Mouse (Mus musculus) liver (tissue): ENCODE results near the gene Aprt.
"Not testable (repeated sequence)": the region's sequence is repeated elsewhere in the genome, so short reads cannot be mapped to it uniquely, and the experiment has no call there.

Source experiments
- DNase-seq: peaks from one replicate; pipeline ENCODE4 v3.0.0-alpha.2; 2020; ENCODE audit warnings: mixed read lengths

Aprt gene

DNA sequence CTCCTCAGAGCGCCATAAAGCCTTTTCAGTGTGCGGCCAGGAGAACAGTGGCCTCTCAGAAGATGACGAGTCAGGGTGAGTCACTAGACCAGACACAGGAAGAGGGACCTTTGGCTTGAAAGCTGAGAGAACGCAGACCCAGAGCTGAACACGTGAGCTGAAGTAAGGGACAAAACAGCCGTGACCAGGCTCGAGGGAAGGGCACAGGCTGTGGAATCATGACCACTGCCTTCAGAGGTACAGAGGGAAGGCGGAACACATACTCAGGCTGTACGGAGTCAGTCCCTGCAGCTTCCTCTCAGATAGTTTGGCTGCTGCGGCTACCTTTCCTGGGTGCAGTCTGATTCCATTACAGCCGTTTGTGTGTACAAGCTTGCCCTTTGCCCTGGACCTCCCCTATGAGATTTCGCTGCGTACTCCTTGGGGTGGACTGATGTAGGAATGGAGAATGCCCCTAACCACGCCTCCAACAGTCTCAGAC lies 8.7 kb upstream of the Aprt start:
- DNase-seq, result no peak

DNA sequence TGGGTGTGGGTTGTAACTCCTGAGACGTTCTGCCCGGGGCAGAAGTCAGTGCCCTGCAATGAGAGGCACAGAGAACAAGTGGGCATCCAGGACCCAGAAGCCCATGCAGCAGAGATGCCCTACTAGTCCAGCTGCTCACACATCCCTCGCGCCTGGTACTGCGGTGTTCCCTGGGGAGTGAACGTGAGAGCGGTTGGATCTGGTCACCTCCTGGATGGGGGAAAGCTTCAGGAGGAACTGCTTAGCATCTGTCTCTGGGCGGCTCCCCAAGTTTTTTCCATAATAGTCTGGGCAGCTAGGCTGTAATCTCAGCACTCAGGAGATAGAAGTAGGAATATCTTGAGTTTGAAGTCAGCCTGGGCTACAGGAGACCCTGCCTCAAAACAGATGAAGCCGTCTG lies 8.3 kb upstream of the Aprt start:
- DNase-seq, result no peak

DNA sequence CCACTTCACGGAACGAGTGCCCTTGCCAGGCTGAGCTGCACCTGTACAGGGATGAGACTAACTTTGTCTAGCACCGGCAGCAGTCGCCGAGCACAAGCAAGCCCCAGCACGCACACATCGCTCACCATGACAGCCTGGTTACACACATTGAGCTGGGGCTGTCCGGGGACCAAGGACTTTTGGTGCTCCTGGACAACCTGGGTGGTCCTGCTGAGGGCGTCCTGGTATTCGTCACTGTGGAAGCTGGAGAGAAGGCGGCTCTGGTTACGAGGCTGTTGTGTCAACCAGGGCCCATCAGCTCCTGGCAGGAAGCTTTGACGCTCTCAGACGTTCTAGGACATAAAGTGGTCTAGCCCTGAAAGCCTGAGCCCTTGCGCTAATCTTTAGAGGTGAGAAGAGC lies 4.2 kb upstream of the Aprt start:
- DNase-seq, result no peak

DNA sequence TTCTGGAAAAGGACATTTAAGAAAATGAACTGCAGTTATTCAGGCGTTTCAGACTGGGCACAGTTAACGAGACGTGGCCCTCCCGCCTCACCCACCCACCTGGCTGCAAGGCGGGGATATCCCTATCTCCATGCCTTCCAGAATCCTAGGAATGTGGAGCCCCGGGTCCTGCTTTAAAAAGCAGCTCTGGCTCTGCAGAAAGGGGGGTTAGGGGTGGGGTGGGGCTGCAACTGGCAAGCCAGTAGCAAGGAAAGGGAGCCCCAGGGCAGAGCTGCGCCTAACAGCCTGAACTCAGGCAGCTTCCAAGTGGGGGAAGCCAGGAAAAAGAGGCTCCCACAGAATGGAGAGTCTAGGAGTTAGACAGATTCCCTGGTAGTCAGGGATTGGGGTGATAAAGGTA lies 2.5 kb upstream of the Aprt start:
- DNase-seq, result no peak

DNA sequence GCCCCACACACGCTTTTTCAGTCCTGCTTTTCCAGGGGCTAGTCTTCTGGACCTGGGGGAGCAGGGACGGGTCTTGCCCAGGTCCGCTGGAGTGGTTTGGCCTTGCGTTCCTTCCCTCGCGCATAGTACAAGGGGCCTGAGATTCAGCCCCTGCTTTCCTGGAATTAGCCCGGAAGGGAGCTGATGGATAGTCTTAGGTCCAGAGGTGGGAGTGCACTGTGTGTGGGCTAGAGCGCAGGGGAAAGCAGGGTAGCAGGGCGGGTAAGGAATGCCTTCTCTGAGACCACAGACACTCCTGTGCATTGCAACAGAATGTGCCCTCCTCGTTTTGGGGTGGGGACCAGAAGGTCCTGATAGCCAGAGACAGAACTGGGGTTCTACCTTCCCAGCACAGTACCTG lies 407 bp upstream of the Aprt start:
- no peak for DNase-seq

DNA sequence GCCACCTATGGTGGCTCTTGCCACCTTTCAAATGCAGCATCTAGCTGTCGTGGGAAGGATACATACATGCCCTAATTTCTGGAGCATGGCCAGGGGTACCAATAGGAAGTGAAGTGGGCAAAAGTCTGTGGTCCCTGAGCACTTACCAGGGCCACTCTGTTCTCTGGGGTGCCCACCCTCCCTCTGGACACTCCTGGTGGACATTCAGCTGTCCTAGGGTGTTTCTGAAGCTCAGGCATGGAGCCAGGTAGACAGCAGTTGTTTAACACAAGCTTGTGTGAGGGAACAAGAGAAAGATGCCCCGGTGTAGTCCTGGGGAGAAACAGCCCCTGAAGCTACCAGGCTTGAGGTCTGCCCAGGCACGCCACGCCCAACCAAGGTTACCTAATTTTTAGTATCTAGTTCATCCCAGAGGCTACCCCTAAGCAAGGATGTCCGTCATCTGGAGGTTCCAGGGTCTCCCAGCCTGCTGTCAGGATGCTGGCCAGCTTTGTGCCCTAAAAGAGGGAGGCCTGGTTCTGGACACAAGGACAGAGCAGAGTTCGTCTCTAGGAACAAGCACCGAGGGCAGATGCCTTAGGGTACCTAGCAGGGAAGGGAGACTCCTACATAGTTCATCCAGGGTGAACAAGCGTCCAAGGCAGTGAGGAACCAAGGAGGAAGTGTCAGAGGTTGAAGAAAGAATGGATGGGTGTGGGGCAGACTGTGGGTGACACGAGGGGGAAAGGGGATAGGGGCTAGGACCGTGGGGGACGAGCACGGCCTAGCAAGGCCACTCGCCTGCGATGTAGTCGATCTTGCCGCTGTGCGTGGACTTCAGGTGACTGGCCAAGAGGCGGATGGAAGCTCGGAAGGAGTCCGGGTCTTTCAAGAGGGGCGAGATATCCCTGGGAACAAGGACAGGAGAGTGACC lies 718 bp downstream of the Aprt start:
- no peak for DNase-seq

DNA sequence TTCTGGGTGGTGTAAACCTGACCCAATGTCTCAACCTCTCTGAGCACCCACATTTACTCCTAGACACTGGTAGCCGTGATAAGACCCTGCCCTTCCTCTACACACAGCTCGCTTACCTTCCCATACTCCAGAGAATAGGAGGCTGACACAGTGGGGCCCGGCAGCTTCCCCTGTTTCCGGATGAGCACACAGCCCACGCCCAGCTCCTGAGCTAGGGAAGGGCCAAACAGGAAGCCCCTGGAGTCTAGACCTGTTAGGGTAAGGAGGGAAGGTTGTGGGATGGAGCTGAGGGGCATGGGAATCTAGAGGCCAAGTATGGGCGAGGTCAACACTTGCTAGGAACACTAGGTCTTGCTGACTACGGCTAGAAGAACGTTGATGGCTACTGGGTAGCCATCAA lies 1.4 kb downstream of the Aprt start:
- DNase-seq, result no peak

DNA sequence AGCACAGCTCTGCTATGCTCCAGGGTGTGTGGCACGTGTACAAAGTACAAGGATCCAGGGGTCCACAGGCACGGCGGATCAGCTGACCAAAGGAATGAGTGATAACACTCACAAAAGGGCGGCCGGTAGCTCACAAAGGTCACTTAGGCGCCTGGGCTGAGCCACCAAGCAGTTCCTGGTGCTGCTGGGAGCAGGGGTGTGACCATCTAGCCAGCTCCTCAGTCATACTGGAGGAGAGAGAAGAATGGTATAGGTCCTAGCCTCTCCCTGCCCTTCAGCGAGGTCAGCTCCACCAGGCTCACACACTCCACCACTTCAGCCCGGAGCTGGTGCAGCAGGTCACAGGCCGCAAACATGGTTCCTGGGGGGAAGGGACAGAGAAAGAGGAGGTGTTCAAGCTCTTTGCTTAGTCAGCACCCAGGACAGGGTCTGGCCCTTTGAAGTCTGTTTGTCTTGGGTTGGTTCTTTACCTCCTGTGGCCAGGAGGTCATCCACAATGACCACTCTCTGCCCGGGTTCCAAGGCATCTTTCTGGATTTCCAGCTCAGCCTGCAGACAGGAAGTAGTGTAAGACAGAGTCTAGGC lies 1.9 kb downstream of the Aprt start:
- peak; percentile 58 for DNase-seq

DNA sequence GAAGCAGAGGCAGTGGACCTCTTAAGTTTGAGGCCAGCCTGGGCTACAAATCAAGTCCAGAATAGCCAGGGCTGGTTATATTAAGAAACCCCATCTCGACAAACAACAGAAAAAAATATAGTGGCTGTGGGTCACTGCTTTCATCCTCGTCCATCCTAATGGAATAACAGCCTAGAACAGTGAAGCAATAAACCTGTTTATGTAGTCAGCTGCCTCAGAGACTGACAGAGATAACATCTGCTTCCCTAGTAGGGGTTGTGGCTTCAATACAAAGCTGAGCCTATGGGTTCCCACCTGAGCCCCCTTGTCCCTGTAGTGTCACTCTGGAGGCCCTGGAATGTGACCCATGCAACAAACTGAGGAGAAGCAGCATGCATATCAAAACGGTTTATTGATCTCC lies 2.4 kb downstream of the Aprt start:
- DNase-seq, result no peak

DNA sequence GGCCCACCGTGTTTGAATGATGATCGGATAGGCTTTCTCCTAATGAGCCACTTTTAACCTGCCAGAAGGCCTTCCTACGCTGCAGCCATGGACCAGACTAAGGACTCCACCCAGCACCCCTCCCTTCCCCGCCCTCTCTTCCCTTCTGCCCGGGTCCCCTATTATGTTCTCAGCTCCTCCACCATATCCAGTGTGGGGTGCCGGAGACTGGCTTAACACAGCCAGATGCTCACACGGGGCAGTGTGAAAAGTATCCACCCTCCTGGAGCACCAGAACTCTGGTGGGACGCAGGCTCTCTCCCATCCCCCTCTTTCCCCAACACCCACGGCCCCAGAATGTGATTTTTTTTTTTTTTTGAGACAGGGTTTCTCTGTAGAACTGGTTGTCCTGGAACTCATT lies 3.1 kb downstream of the Aprt start:
- DNase-seq, result peak; percentile 29

DNA sequence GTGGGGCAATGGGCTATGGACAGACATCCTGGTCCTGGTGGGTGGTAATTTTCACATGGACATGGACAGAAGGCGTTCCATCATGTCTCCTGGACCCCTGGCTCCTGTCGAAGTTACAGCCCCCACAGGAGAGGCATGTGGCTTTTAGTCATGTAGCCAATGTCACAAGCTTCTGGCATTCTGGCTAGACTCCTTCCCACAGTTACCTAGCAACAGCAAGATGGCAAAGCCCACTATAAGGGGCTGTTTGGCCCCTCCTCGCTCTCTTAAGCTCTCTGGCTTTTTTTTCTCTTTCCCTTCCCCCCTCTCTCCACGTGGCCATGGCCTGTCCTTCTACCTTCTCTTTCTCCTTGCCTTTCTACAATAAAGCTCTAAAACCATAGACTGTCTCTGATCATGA lies 3.5 kb downstream of the Aprt start:
- not testable (repeated sequence) for DNase-seq

DNA sequence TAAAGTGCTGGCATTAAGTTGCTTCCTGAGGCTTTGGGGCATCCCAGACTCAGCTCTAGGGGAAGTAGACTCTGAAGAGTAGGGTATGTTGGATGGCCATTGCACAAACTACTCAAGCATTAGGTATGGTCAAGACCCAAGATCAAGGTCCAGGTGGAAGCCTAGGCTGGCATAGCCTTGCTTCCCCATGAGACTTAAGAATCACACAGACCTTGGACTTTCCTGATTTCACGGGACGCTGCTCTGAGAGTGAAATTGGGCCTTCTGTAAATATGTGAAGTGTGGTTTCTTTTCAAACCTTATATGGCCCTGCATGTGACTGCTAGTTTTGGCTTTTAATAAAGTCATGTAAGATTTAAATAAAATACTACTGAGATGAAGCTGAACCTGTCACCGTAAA lies 4.0 kb downstream of the Aprt start:
- DNase-seq, result no peak

DNA sequence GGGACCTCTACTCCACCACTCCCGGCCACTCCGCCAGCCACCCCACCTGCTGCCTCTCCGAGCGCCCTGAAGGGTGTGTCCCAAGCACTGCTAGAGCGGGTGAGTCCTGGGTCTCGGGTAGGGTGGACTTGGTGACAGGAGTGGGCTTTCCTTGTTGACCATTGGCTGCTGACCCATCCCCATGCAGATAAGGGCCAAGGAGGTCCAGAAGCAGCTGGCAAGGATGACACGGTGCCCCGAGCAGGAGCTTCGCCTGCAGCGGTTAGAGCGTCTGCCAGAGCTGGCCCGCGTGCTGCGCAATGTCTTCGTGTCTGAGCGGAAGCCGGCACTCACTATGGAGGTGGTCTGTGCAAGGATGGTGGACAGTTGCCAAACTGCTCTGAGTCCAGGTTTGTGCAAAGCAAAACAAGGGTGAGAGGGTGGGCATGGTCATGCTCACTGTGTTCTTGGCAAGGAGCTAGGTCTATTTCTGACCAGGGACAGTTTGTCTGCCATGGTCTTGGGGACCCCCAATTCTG lies 4.9 kb downstream of the Aprt start:
- DNase-seq, result no peak

DNA sequence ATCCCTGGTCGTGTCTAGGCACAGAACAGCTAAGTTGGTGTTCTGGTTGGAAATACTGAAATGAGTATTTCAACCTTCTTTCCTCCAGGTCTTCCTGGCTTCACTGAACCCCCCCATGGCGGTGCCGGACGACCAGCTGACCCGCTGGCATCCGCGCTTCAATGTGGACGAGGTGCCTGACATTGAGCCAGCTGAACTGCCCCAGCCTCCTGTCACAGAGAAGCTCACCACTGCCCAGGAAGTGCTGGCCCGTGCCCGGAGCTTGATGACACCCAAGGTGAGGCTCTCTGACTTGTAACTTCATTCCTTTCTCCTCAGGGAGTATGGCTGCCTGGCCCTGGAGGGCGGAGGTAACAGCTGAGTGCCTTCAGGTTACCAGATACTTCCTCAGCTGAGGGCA lies 5.6 kb downstream of the Aprt start:
- no peak for DNase-seq

DNA sequence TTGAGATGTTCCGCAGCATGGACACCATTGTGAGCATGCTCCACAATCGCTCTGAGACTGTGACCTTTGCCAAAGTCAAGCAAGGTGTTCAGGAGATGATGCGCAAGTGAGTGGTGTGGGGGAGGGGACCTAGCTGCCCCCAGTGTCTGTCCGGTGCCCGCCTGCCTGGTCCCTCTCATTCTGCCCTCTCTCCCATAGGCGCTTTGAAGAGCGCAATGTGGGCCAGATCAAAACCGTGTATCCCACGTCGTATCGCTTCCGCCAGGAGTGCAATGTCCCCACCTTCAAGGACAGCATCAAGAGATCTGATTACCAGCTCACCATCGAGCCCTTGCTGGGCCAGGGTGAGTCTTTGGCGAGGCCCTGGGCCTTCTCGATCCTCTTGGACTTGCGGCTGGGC lies 6.7 kb downstream of the Aprt start:
- DNase-seq, result no peak

DNA sequence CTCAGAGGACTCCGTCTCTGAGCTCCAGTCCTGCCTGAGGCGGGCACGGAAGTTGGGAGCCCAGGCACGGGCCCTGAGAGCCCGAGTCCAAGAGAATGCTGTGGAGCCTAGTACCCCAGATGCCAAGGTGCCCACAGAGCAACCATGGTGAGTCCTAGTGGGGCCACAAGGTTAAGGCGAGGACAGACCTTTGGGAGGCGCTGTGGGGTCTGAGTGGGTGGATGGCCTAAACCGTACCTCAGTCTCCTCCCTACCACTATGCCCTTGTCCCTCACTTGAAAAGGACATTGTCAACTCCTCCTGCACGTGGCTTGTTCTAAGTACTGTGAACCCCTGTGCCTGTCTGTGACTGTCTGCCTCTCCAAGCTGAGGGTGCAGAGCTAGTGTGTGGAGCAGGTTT lies 7.4 kb downstream of the Aprt start:
- DNase-seq, result peak; percentile 44

DNA sequence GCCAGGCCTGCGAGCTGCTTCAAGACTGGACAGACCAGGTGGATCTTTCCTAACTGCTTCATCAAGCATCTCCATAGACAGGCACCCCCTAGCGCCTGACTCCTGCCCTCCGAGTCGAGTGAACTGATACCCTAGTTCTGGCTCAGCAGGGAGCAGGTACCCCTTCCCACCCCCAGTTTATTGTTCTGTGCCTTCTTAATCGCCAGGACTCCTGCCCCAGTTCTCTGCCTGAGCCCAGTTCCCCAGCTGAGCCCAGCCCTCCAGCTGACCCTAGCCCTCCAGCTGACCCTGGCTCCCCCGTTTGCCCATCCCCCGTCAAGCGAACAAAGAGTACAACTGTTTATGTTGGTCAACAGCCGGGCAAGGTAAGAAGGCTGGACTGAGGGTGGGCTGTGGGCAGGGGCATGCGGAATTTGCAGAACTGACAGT lies 7.8 kb downstream of the Aprt start:
- DNase-seq, result peak; percentile 65

DNA sequence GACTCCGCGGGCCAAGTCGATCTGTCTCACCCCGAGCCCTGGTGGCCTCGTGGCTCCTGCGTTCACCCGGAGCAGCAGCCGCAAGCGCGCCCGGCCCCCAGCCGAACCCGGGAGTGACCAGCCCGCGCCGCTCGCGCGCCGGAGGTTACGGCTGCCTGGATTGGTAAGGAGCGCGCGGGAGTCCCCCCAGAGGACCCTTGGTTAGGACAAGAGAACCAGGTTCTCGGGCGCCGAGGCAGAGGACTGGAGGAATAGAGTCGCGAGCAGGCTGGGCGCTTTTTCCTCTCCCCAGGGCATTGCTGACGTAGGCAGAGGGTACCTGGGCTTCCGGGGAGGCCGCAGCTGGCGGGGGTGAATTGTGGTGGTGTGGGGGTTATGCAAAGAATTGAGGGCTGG lies 8.6 kb downstream of the Aprt start:
- no peak for DNase-seq

DNA sequence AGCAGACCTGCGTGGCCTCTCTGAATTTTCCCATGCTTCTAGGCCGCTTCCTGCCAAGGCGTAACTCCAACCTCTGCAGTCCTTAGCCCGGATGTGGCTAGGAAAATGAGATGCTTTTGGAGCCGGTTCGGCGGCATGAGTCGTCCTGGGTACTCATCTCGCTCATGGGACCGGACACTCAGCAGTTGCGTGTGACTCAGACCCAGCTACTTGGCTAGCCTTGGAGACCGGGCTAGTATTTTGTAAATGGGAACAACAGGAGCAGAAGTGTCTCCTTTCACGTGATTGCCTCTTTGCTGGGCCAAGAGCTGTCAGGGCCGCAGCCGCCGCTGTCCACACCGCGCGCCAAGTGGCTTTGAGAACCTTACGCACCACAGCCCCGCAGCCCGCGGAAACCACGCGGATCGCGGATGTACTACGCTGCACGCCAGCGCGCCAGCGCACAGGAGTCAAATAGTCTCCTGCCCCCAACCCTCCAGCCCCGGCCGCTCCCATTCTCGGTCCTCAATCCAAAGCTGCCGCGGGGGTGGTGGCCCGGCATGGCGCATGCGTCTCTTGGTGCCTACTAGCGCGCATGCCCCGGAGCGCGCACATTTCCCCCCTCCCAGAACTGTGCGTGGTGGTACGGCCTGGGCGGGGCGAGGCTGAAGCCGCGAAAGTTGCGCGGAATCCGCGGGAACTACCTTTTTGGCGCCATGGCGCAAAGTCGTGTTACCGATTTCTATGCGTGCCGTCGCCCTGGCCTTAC lies 9.2 kb downstream of the Aprt start, which contains the start of gene Cdt1:
Cdt1 (plus strand) TSS at position 655 of the 748 bp plus-strand sequence.
- DNase-seq, result peak; percentile 97

DNA sequence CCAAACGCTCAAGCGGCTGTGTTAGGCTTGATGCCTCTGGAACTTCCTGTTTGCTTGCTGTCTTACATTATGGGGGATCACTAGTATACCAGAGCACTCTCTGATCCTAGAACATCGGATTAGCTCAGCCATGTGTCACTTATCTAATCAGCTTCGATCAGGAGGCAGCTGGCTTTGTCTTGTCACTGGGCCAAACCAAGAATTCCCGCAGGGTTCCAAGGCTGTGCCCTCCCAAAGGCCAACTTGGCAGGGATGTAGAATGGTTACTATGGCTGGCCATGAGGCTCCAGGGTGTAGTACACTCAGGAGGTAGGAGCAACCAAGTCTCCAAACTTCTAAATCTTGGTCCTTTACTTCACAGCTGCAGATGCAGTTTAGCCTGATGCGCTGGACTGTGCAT lies 9.9 kb downstream of the Aprt start:
- DNase-seq, result no peak

DNA sequence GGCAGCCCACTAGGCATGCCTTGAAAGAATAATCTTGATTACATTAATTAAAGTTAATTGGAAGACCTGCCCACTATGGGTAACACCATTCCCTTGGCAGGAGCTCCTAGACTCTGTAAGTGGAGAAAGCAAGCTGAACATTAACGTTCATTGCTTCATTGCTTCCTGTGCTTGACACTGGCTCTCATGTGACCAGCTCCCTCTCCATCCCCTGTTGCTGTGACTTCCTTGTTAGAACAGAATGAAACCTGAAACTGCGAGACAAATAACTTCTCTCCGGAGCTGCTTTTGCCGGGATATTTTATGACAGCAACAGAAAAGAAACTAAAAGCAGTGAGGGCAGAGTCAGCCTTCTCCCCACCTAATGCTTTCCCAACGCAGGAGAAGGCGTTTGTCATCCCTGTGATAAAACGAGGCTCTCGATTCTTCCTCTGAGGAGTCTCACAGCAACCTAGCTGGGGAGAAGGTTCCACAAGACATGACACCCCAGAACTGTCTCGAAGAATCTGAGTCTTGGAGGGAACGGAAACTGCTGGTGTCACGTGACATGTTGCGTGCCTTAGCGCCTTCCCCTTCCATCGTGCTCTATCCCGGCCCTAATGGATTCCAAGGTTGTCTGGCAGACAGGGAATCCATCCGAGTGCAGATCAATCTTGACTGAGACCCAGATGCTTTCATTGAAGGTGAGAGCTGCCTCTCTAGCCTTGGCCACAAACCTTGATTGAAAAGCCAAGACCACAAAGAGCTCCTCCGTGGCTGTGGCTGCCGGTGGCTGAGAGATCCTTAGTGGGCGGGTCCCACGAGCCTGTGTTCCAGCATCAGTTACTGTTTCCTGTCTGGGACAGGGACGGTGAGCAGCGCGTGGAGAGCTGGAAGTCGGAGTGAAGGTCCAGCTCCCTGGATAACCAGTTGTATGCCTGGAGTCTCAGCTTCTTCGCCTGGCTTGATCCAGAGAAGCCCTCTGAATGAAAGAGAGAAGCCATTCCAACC lies 12.1 kb downstream of the Aprt start:
- DNase-seq, result no peak

DNA sequence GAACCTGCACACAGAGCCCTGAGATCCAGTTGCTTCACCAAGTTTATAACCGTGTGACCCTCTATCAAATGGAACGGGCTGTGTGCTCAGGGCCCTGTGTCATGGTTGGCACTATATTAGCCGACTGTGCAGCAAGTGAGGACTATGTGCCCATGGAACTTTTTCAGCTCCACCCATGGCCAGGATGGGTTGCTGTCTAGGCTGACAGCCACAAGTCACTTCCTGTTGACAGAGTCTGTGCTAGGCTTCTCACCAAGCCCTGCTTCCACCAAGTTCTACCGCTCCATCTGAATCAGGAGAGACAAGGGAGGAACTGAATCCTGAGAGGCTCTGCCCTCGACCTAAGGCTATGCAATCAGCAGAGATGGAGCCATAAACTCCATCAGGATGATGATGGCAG lies 15.5 kb downstream of the Aprt start:
- no peak for DNase-seq
